Mouse (Mus musculus) neural tube, embryonic 11.5 days (tissue): ENCODE results near the gene Fgf4. TPM values are rescaled to one million over a fixed set of nuclear protein-coding genes. Genes with fewer than 3 reads are reported as not detected.

Experiments
- ATAC-seq: fragments of 200-750 bp; cut with Nextera tagmentation; 2 replicates; pipeline ENCODE4 v1.8.0; 2017; ENCODE audit warnings: moderate number of reproducible peaks, mild to moderate bottlenecking, moderate TSS enrichment, moderate library complexity; ENCODE audit not compliant: insufficient read depth, low FRiP score, low TSS enrichment
- DNase-seq: peaks from one replicate; pipeline ENCODE4 v3.0.0-alpha.2; 2015; ENCODE audit warnings: low spot score
- H3K27ac ChIP-seq: fragments of 300-500 bp; sonication (generic); 2 replicates; pipeline ENCODE4 v1.5.1; 2014; ENCODE audit warnings: low read depth, mild to moderate bottlenecking, low read length
- H3K27me3 ChIP-seq: fragments of 300-500 bp; sonication (generic); 2 replicates; pipeline ENCODE4 v1.6.1; 2014; ENCODE audit warnings: mild to moderate bottlenecking, low read length, mixed read lengths; ENCODE audit not compliant: control insufficient read depth, insufficient read depth
- H3K36me3 ChIP-seq: fragments of 300-500 bp; sonication (generic); 2 replicates; pipeline ENCODE4 v1.6.1; 2014; ENCODE audit warnings: mild to moderate bottlenecking, low read length, moderate library complexity, mixed read lengths; ENCODE audit not compliant: control insufficient read depth, insufficient read depth
- H3K4me1 ChIP-seq: fragments of 300-500 bp; sonication (generic); 2 replicates; pipeline ENCODE4 v1.6.1; 2014; ENCODE audit warnings: low read length, mixed read lengths; ENCODE audit not compliant: control insufficient read depth, insufficient read depth
- H3K4me2 ChIP-seq: fragments of 300-500 bp; sonication (generic); 2 replicates; pipeline ENCODE4 v1.6.1; 2014; ENCODE audit warnings: low read depth, mild to moderate bottlenecking, moderate library complexity
- H3K4me3 ChIP-seq: fragments of 300-500 bp; sonication (generic); 2 replicates; pipeline ENCODE4 v1.5.1; 2014; ENCODE audit warnings: low read depth, low read length
- H3K9ac ChIP-seq: fragments of 300-500 bp; sonication (generic); 2 replicates; pipeline ENCODE4 v1.6.1; 2014; ENCODE audit warnings: mild to moderate bottlenecking, low read length
- H3K9me3 ChIP-seq: fragments of 300-500 bp; sonication (generic); 2 replicates; pipeline ENCODE4 v1.6.1; 2016; ENCODE audit warnings: low read length; ENCODE audit not compliant: control insufficient read depth
- WGBS: fragments of 180-500 bp; shearing (Covaris S2); extraction: QIAGEN DNeasy Blood & Tissue Kit; methylation state at CpG from one replicate; pipeline ENCODE4 v1.1.7; 2014; 5-methylcytosine and 5-hydroxymethylcytosine counted together
- polyA plus RNA-seq: library from polyadenylated mRNA; unstranded; fragments of >200 nt; fragmentation: Nextera tagmentation; extraction: Ambion mirVana; gene quantifications from 2 replicates; pipeline ENCODE4 v1.2.1, GENCODE M21; 2014

The Fgf4 gene
- polyA plus RNA-seq, 1 experiment from 2014 or later, result 0.74 TPM

- Histone ChIP-seq H3K4me3 (peak overlapping the region; percentile 17; the same call in 1 of the 2 replicates), H3K4me2 (peak overlapping the region; percentile 29; the same call in 1 of the 2 replicates), H3K27ac (no peak overlapping the region), H3K27me3 (peaks cover 62% of the 10 kb centered on the region), H3K4me1 (no peaks in the 10 kb centered on the region; the same call in 1 of the 2 replicates), H3K9ac (no peak overlapping the region), H3K36me3 (no peaks in the 10 kb centered on the region), H3K9me3 (no peaks in the 10 kb centered on the region)
- DNase-seq (no peak), ATAC-seq (no peak)
- WGBS, result under 1% methylated on average over 23 of the region's 28 CpGs
These were observed 14.6 kb downstream of the Fgf4 start for GRCm38 (mm10) chr7:144861769-144862070.

- no peaks in the 10 kb centered on the region for H3K9me3 ChIP-seq
- DNase-seq (peak; percentile 23), ATAC-seq (no peak)
- no peak overlapping the region for H3K4me2 ChIP-seq
- H3K4me3 ChIP-seq, result no peak overlapping the region
- 3% methylated on average over 15 of the region's 15 CpGs for WGBS
- H3K27ac ChIP-seq, result no peak overlapping the region
- H3K9ac ChIP-seq, result no peak overlapping the region
- H3K27me3 ChIP-seq, result peaks cover 62% of the 10 kb centered on the region
- H3K4me1 ChIP-seq, result no peaks in the 10 kb centered on the region; the same call in 1 of the 2 replicates
- no peaks in the 10 kb centered on the region for H3K36me3 ChIP-seq
These were observed 15.0 kb downstream of the Fgf4 start for GRCm38 (mm10) chr7:144862126-144862525.

GRCm38 (mm10) chr7:144862712-144863111, 15.5 kb downstream of the Fgf4 start:
- Histone ChIP-seq H3K36me3 (no peaks in the 10 kb centered on the region), H3K4me3 (no peak overlapping the region), H3K27me3 (peaks cover 62% of the 10 kb centered on the region), H3K9me3 (no peaks in the 10 kb centered on the region), H3K4me1 (no peaks in the 10 kb centered on the region; the same call in 1 of the 2 replicates), H3K27ac (no peak overlapping the region), H3K9ac (no peak overlapping the region), H3K4me2 (no peak overlapping the region)
- no peak for DNase-seq
- WGBS, result 3% methylated on average over 18 of the region's 18 CpGs
- ATAC-seq, result no peak

- H3K36me3 ChIP-seq, result no peaks in the 10 kb centered on the region
- 1% methylated on average over 11 of the region's 11 CpGs for WGBS
These were observed 16.0 kb downstream of the Fgf4 start for GRCm38 (mm10) chr7:144863196-144863595.

GRCm38 (mm10) chr7:144864160-144864670, 17.0 kb downstream of the Fgf4 start:
- Histone ChIP-seq H3K27ac (no peak overlapping the region), H3K9ac (no peak overlapping the region), H3K4me2 (no peak overlapping the region), H3K4me3 (no peak overlapping the region), H3K4me1 (no peaks in the 10 kb centered on the region; the same call in 1 of the 2 replicates), H3K9me3 (no peaks in the 10 kb centered on the region), H3K27me3 (peaks cover 61% of the 10 kb centered on the region), H3K36me3 (no peaks in the 10 kb centered on the region)
- no peak for DNase-seq
- no peak for ATAC-seq
- WGBS, result 58% methylated on average over 3 of the region's 3 CpGs

More at GRCm38 (mm10) chr7:144863196-144863595, 16.0 kb downstream of the Fgf4 start:
- H3K4me3 ChIP-seq, result no peak overlapping the region
- no peaks in the 10 kb centered on the region for H3K9me3 ChIP-seq
- no peaks in the 10 kb centered on the region; the same call in 1 of the 2 replicates for H3K4me1 ChIP-seq
- peaks cover 62% of the 10 kb centered on the region for H3K27me3 ChIP-seq
- no peak overlapping the region for H3K9ac ChIP-seq
- DNase-seq (peak; percentile 19), ATAC-seq (no peak)
- H3K27ac ChIP-seq, result no peak overlapping the region
- H3K4me2 ChIP-seq, result no peak overlapping the region

- no peak for DNase-seq
- no peak overlapping the region for H3K9ac ChIP-seq
- WGBS, result 67% methylated on average over 4 of the region's 4 CpGs
- no peak overlapping the region for H3K4me3 ChIP-seq
- no peak overlapping the region for H3K27ac ChIP-seq
- H3K4me2 ChIP-seq, result no peak overlapping the region
- no peak for ATAC-seq
- H3K27me3 ChIP-seq, result peaks cover 32% of the 10 kb centered on the region
- no peaks in the 10 kb centered on the region for H3K4me1 ChIP-seq
- H3K36me3 ChIP-seq, result no peaks in the 10 kb centered on the region
- no peaks in the 10 kb centered on the region for H3K9me3 ChIP-seq
These were observed 20.0 kb downstream of the Fgf4 start for GRCm38 (mm10) chr7:144867161-144867560.

DNA sequence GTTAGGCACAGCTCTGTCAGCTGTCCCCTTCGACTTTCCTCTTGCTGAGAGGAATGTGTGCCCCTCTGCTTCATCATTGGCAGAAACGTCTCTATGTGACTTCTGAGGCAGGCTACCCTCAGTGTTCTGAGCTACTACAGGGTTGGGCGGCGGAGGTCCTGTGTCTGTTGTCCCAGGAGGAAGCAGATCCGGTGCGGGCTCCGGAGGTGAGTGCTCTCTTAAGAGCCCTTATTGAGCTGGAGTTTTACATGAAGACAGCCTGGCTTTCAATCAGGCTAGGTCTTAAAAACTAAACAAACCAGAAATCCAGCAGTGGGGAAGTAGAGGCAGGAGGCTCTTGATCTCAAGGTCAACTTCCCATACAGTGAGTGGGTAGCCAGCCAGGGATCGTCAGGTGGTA, 20.4 kb downstream of the Fgf4 start:
- Histone ChIP-seq H3K4me3 (no peak overlapping the region), H3K27me3 (peaks cover 28% of the 10 kb centered on the region), H3K36me3 (no peaks in the 10 kb centered on the region), H3K9me3 (no peaks in the 10 kb centered on the region), H3K4me1 (no peaks in the 10 kb centered on the region), H3K4me2 (no peak overlapping the region), H3K9ac (no peak overlapping the region), H3K27ac (no peak overlapping the region)
- 83% methylated on average over 8 of the region's 8 CpGs for WGBS
- no peak for DNase-seq
- no peak for ATAC-seq

DNA sequence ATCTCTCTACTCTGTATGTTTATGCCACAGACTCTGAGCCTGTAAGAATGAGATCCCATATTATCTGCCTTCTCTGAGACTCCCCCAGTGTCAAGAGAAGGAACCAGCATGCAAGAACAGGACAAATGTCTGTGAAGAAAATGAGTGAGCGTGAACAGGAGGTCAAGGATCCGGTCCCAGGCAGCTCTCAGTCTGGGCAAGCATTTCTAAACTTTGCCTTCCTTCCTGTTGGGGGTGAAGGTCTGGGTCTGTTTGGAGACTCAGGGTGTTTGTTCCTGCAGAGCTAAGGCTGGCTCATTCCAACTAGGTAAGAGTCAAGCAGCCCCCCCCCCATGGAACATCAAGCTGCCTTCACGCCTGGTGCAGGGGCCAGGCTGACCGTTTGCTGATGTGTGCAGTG, 25.3 kb downstream of the Fgf4 start:
- Histone ChIP-seq H3K4me3 (no peak overlapping the region), H3K4me2 (no peak overlapping the region), H3K36me3 (no peaks in the 10 kb centered on the region), H3K9me3 (no peaks in the 10 kb centered on the region), H3K27ac (no peak overlapping the region), H3K4me1 (no peaks in the 10 kb centered on the region), H3K9ac (no peak overlapping the region), H3K27me3 (no peaks in the 10 kb centered on the region)
- 54% methylated on average over 4 of the region's 4 CpGs for WGBS
- ATAC-seq, result no peak
- DNase-seq, result no peak

DNA sequence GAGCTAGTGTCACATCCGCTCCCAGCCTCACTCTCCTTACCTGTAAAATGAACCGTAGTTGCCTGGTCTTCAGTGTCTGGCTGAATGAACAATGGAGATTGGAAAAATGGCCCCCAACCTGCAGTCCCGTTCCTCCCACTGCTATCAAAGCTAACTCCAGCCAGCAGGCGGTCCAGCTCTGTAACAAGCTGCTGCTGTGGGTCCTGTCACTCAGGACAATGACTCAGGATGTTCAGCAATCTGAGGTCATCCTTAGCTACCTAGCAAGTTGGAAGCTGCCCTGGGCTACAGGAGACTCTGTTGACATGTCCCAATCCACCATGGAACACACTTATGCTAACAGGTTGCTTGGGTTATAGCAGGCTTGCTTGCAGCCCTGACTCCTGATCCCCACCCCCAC, 26.0 kb downstream of the Fgf4 start:
- no peaks in the 10 kb centered on the region for H3K4me1 ChIP-seq
- no peaks in the 10 kb centered on the region for H3K36me3 ChIP-seq
- H3K27me3 ChIP-seq, result no peaks in the 10 kb centered on the region
- no peak overlapping the region for H3K4me2 ChIP-seq
- no peak overlapping the region for H3K9ac ChIP-seq
- no peak for DNase-seq
- H3K4me3 ChIP-seq, result no peak overlapping the region
- H3K9me3 ChIP-seq, result no peaks in the 10 kb centered on the region
- H3K27ac ChIP-seq, result no peak overlapping the region
- no peak for ATAC-seq
- 61% methylated on average over 4 of the region's 4 CpGs for WGBS
